Mouse (Mus musculus): Measurements from ENCODE around the gene Gm28047.
"Not testable (repeated sequence)": the region's sequence is repeated elsewhere in the genome, so short reads cannot be mapped to it uniquely, and the experiment has no call there.

The Gm28047 gene

DNA sequence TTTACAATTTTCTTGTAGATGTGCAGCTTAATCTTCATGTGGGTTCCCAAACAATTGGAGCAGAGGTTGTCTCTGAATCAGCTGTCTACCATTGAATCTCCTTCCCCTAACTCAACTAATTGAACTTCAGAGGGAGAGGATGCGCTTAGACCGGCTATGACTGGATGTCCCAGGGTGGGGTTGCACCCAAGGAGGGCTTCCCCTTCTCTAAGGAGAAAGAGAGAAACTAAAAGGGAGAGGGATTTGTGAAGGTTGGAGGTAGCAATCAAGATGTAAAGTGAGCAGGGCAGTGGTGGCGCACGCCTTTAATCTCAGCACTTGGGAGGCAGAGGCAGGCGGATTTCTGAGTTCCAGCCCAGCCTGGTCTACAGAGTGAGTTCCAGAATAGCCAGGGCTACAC lies 5.4 kb downstream of the Gm28047 start:
- no peak for DNase-seq (ENCODE audit: low spot score in 2 of 2)

DNA sequence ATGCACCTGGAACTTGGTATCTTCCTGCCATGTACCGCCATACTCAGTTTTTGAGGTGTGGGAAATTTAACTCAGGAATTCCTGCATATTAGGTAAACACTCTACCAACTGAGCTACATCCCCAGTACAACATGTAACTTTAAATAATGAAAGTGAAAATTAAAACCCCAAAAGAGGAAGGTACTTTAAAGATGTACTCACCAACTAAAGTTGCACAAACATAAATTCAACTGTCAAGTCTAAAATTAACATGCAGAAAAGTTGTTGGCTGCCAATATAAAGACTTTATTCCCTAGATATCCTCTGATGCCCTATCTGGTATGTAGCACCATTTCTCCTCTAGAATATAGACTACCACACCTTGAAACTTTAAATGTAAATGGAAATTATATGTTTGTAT lies 7.2 kb downstream of the Gm28047 start:
- no peak for DNase-seq (ENCODE audit: low spot score in 2 of 2)

DNA sequence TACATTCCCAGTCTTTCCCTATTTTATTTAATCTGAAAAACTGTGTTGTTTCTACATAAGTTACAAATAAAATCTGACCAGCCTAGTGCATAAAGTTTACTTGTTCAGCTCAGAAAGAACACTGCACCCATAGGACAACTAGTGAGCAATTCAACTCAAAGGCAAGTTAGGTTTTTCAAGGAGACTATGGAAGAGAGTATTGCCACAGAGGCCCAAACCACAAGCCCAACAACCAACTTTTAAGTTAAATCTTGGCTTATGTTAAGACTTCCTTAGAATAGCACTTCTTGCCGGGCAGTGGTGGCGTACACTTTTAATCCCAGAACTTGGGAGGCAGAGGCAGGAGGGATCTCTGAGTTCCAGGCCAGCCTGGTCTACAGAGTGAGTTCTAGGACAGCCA lies 8.7 kb downstream of the Gm28047 start:
- no peak for DNase-seq (ENCODE audit: low spot score in 2 of 2)

DNA sequence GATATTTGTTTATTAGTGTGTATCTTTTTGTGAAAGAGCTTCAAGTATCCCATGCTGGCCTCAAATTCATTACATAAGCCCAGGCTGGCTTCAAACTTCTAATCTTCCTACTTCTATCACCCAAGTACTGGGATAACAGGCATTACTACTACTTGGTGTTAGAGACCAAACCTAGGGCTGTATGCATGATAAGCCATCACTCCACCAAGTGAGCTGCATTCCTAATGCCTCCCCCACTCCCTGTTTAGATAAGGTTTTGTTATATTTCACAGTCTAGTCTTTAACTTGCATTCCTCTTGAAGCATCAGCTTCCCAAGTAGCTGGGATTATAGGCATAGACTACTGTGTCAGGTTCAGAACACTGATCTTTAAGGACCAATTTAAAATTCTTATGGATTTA lies 10.6 kb downstream of the Gm28047 start:
- no peak for DNase-seq (ENCODE audit: low spot score in 2 of 2)

DNA sequence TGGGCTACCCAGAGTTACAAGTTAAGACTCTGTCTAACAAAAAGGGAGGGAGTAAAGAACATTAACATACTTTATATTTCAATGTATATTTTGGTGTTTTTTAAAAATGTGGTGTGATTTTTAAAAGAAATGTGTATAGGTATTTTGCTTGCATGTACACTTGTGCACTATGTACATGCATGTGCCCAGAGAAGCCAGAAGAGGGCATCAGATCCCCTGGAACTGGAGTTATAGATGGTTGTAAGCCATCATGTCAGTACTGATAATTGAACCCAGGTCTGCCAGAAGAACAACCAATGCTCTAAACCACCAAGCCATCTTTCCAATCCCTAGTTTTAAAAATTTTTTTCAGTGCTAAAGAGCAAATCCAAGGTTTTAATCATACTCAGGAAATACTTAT lies 11.9 kb downstream of the Gm28047 start:
- no peak for DNase-seq (ENCODE audit: low spot score in 2 of 2)

DNA sequence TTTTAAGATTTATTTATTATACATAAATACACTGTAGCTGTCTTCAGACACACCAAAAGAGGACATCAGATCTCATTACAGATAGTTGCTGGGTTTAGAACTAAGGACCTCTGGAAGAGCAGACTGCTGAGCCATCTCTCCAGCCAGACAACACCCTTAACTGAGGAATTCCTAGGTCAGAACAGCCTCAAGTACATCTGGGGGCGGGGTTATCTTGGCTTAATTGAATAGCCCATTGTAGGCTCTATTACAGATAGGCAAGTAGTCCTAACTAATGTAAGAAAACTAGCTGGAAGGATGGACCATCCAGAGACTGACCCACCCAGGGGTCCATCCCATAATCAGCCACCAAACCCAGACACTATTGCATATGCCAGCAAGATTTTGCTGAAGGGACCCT lies 16.3 kb downstream of the Gm28047 start:
- not testable (repeated sequence) for DNase-seq (ENCODE audit: low spot score in 2 of 2)

DNA sequence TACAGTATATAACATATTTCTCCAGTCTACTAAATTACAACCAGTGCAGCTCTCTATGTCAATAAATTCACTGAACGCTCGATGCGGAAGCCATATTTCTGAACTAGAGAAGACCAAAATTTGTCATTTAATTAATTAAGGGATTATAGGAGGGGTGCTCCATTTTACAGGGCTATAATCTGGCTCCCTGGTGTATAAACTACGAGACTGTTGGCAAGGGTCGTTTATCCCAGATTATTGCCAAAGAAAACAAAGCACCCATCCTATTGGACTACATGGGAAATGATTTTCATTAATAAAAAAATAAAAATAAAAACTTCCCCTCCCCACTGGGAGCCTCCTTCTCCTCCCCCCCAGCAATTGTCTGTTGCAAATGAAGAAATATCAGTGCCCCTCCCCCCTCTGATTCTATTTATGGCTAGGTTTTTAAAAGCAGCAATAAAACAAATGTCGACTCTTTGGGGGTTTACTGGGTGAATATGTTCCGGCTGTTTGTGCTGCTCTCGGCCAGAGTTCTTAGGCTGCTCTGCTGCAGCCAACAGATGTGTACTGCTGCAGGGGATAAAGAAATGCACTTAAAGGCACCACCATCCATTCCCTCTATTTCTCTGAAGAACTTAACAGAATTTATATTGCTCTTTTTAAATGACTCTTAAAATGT lies 30.7 kb downstream of the Gm28047 start:
- no peak for DNase-seq (ENCODE audit: low spot score in 2 of 2)

DNA sequence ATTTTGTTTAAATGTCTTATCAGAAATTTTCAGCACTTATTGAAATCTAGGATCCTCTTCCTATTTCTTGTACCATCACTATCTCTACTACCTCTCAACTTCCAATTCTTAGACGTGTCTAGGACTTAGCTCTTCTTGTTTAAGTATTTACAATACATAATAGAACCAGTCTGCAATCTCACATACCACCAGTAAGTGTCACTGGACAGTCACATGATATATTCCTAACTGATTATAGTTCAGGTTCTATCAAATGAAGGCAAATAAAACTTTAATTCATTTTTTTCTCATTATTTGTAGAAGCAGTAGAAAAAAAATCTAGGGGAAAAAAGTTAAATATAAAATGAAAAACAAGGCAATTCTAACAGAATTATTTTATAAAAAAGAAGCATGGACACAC lies 32.2 kb downstream of the Gm28047 start:
- DNase-seq (ENCODE audit: low spot score in 2 of 2): no peak

DNA sequence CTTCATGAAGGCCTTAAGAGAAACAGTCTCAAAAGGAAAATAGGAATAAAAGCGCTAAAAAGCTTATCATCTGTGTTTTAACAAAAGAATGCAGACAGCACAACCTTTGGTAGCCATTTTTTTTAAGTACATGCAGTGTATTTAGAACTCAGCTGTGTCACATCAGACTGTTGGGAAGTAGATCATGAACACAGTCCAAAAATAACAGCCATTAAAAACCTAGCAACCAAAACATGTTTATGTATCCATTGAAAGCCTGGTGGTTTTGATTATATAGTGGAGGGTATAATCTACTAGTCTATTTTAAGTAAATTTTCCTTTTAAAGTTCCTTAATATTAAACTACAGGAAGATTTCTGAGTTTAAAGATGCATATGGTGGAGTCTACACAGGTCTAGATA lies 34.3 kb downstream of the Gm28047 start:
- DNase-seq (ENCODE audit: low spot score in 2 of 2): no peak

DNA sequence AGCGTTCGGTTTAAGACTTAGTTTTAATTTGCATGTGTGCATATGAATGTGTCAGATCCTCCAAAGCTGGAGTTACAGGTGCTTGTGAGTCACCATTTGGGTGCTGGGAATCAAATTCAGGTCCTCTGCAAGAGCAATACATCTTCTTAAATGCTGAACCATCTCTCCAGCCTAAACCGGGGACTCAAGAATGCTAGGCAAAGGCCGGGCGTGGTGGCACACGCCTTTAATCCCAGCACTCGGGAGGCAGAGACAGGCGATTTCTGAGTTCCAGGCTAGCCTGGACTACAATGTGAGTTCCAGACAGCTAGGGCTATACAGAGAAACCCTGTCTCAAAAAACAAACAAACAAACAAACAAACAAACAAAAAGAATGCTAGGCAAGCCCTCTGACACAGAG lies 35.0 kb downstream of the Gm28047 start:
- no peak for DNase-seq (ENCODE audit: low spot score in 2 of 2)

DNA sequence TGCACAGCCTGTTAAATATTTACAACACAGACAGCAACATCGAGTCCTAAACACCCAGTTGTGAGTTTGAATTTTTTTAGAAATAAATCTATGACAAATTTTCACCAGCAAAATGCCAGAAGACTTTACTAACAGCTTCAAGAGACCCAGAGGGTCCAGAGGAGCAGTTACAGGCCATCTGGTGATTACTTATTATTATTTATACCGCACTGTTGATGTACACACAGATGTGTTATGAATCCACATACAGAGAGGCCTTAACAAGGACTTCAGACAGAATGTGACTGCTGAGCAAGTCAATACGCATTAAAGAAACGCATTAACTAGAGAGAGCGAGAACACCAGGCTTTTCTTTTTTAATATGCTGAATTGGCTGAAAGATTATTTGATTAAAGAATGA lies 39.4 kb downstream of the Gm28047 start:
- DNase-seq (ENCODE audit: low spot score in 2 of 2): no peak

DNA sequence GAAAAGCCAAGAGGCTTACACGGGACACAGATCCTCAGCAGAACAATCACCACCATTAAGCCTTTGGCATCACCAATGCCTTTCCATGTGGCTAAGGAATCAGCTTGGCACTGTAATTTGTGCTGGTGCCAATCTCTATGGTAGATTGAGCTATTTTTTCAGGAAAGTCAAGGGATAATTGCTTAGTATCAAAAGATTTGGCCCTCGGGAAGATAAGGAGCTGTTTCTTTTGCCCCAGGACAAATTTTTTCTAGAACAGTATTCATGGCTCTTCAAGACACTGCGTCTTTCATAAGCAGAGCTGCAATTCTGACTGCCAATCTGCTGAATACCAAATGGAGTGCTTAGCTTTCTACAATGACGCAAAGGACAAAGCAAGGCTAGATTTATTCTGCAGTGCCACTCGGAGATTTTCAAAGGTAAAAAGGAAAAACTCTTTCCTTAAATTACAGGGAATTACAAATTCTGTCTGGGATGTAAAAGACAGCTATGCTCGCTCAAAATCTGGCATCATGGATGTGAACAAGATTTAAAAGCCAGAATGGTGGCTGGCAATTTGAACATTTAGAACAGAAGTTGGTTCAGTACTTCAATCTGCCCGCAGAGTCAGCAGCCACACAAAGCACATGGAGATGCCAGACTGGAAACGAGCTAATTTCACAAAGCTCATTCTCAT lies 41.0 kb downstream of the Gm28047 start:
- DNase-seq (ENCODE audit: low spot score in 2 of 2): no peak

DNA sequence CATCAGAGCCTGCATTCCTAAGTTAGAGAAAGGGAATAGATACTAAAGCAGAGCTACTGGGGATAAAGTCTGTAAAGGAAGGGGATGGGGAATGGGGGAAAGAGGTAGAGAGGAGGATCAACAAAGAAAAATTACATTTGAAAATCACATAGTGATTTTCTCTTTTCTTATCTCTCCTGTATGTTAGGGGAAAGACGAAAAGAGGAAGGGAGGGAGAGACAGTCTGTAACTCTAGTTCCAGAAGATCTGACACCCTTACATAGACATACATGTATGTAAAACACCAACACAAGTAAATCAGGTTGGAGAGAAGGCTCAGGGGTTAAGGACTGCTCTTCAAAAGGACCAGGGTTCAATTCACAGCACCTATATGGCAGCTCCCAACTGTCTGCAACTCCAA lies 43.7 kb downstream of the Gm28047 start:
- no peak for DNase-seq (ENCODE audit: low spot score in 2 of 2)

DNA sequence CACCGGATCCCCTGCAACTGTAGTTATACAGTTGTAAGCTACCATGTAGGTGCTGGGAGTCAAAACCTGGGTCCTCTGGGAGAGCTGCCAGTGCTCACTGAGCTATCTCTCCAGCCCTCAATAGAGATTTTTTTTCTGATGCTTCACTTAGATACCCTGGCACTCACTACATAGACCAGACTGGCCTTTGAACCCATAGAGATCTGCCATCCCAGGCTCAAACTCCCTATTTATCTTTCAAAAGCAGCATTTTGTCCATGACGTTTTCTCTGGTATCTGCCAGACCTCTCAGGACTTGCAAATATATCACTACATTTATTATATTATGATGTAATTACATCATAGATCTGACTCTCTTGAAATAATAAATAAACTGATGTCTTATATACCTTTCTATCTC lies 46.5 kb downstream of the Gm28047 start:
- DNase-seq (ENCODE audit: low spot score in 2 of 2): no peak

DNA sequence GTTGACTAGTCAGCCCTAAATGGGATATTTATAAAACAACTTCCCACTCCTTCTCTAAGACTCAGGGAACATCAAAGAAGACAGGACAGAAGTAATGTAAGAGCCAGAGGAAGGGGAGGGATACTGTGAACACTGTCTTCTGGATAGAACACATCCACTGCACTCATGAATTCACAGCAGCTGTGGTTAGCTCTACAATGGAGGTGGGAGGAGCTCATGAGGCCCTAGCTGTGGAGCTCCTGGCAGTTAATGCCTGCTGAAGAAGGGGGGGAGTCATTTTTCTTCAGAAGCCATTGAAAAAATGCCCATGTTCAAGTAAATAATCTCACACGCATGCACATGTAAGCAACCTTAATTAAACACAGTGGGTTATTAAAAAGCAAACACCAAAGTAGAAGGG lies 47.9 kb downstream of the Gm28047 start:
- no peak for DNase-seq (ENCODE audit: low spot score in 2 of 2)

DNA sequence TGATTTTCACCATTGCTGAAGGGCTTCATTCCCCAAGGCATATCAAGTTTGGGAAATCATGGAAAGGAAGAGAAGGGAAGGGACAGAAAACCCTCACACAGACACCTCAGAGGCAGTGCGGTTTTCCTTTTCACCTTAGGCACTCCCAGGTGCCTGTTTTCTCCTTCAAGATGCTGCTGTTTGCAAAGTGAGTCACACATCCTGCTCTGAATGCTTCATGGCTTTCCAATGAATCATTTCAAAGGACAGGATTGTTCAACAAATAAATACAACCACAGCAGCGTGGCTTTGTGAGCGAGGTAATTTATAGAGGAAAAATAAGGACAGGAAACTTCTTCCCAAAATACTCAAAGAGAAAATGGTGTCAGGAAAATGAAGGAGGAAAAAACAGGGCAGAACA lies 52.8 kb downstream of the Gm28047 start:
- DNase-seq (ENCODE audit: low spot score in 2 of 2): peak in 1 of 2 experiments; percentile 4

DNA sequence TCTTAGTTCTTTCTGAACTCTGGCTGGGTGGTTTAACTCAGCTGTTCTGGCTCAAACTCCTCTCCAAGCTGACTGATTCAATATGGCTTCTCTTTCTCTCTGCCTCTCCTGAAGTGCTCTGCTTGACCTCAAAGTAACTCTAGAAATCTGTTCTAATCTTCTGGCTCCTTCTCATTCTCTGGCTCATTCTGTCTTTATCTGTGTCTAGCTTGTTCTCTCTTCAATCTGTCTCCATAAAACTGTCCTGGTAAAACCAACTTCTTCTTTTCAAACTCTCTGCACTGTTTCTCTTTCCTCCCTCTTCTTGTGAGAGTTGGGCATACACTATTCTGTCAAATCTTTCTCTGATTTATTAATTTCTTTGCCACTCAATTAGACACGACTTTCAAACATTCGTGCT lies 57.0 kb downstream of the Gm28047 start:
- DNase-seq (ENCODE audit: low spot score in 2 of 2): no peak

DNA sequence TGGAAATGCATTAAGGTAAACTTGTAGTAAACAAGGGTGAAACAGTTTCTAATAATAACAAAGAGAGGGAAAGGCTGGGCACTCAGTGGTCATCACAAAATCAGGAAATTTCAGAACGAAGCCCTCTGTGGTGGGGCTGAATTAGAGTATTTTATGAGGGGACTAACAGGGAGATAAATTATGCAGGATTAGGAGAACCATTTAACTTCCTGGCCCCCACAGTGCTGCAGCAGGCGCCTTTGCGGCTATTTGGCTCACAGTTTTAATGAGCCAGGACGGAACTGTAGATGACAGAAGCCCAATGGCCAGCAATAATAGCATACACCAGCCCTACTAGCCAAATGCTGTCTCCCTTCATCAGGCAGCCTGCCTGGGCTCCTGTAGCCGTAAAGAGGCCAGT lies 61.2 kb downstream of the Gm28047 start:
- no peak for DNase-seq (ENCODE audit: low spot score in 2 of 2)

DNA sequence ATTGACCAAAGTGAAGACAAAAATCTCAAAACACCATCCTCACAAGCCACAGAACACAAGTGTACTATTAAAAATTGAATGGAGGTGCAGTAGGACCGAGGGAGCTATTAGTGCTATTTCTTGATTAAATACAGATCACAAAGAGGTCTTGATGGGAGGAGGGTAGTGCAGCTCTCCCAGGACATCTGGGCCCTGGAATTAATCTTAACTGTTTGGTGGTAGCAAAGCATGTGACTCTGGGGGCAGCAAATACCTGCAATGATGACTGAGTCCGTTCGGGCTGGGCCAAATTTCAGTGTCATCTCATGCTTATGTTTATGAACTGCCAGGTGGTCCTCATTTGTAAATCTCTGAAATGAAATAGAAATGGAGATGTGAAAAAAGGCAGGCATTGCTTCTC lies 61.8 kb downstream of the Gm28047 start:
- no peak for DNase-seq (ENCODE audit: low spot score in 2 of 2)

DNA sequence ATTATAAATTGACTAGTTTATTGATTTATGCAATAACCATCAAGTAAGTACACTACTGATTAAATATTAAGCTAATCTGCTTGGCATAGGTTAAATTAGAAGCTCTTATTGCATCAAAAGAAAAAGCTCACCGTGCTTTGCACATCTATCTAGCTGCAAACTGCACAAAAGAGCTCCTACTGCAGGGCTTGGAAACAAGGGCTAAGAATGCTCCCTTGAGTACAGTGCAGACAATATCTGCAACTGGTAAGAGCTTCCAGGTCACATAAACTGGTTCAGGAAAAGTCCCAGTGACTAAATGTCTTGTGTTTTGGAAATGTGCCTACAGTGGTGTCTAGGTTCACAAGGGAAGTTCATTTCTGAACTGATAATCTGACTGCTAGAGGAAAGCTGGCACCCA lies 62.4 kb downstream of the Gm28047 start:
- no peak for DNase-seq (ENCODE audit: low spot score in 2 of 2)

DNA sequence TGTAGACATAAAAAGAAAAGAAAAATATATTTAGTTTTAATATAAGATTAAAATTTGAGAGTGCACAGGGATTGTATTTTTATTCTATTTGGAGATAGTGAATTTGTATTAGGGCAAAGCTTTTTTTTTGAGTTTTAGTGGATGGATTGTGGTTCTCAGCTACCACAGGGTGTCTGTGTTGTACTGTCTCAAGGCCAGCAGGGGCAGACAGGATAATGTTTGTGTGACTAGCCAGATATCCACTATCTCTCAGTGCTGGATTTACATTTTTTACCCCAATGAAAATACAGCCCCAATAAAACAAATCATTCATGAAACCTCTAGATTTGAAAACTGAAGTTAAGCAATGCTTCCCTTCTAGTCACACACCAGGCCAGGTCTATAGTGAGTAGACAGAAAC lies 67.3 kb downstream of the Gm28047 start:
- DNase-seq (ENCODE audit: low spot score in 2 of 2): no peak

DNA sequence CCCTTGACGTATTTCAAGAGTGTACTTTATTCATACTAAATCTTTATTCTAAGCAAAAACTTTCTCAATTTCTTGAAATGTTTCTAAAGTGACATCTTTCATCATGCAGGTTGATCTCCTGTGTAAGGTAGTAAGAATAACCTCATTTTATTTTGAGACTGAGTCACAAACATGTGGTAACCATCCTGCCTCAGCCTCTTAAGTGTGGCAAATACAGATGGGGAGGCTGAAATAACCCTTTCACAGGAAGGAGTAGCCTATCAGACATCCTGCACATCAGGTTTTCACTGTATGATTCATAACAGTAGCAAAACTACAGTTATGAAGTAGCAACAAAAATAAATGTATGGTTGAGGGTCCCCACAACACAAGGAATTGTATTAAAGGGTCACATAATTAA lies 69.3 kb downstream of the Gm28047 start:
- DNase-seq (ENCODE audit: low spot score in 2 of 2): no peak

DNA sequence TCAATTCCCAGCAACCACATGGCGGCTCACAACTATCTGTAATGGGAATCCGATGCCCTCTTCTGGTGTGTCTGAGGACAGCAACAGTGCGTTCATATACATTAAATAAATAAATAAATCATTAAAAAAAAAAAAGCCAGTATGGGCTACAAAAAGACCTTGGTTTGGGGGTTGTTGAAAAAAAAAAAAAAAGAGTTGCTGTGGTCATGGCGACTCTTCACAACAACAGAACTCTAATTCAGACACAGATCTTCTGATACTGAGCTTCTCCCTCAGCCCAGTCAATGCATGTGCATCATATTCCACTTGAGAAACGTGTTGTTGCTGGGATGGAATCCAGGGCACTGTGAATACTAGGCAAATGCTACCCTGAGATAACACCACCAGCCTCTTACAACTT lies 72.3 kb downstream of the Gm28047 start:
- DNase-seq (ENCODE audit: low spot score in 2 of 2): no peak

DNA sequence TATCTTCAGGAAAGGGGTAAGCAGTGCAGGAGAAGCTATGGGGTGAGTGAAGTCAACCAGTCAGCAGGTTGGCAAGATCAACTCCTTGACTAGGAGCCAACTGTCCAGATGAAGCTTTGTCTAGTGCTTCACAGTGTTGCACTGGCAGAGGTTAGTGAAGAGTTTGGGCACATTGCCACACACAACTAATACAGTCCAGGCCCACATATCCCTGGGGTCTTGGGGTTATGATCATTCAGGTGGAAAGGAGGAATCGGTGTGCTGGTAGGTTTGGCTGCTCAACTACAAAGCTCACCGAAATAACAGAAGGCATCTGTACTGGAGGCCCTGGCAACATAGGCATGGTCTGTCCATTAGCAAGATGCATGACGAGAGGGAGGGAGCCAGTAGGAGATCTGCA lies 77.4 kb downstream of the Gm28047 start:
- no peak for DNase-seq (ENCODE audit: low spot score in 2 of 2)

Measured in urinary bladder, postnatal 36 days (tissue).